Mouse (Mus musculus) intestine, embryonic 14.5 days (tissue): Measurements from ENCODE around the gene Tkt. TPM values are rescaled to one million over a fixed set of nuclear protein-coding genes. Genes with fewer than 3 reads are reported as not detected.

Source experiments
- microRNA-seq: library from miRNA; unstranded; fragments of <30 nt; microRNA quantifications from one replicate; pipeline ENCODE4, GENCODE M21; 2016
- polyA plus RNA-seq: library from polyadenylated mRNA; unstranded; fragments of >200 nt; fragmentation: Nextera tagmentation; extraction: Ambion mirVana; gene quantifications from 2 replicates; pipeline ENCODE4 v1.2.1, GENCODE M21; 2014

Tkt gene
- polyA plus RNA-seq, 1 experiment from 2014 or later = 134 TPM

Small RNAs within 50 kb of the gene (microRNA-seq; reads per million reads assigned to microRNA genes)
- gene Mir3076 = 5.1 reads per million, percentile 33 among the genes with 10 or more reads in this experiment

Other genes starting within 250 kb of the Tkt start
- 25.9 and 29.5 TPM in 2 replicates for gene Dcp1a, start 68.8 kb upstream of the Tkt start, polyA plus RNA-seq
- gene Cacna1d, start 56.9 kb upstream of the Tkt start, polyA plus RNA-seq = 6.8 and 7.2 TPM in 2 replicates
- gene Prkcd, start 77.9 kb downstream of the Tkt start, polyA plus RNA-seq = 43.2 and 46.5 TPM in 2 replicates
- 15.7 and 16.6 TPM in 2 replicates for gene Rft1, start 106.0 kb downstream of the Tkt start, polyA plus RNA-seq
- gene Sfmbt1, start 166.5 kb downstream of the Tkt start, polyA plus RNA-seq = 12.6 and 14.9 TPM in 2 replicates